Mouse (Mus musculus): ENCODE results near the gene St6galnac3. TPM values are rescaled to one million over a fixed set of nuclear protein-coding genes. Genes with fewer than 3 reads are reported as not detected.
"Not testable (repeated sequence)": the region's sequence is repeated elsewhere in the genome, so short reads cannot be mapped to it uniquely, and the experiment has no call there.

Gene St6galnac3
- polyA plus RNA-seq, 1 experiment from 2014 or later: 34.1 TPM

GRCm38 (mm10) chr3:153394751-153395150 is 330.2 kb downstream of the St6galnac3 start:
- ATAC-seq (ENCODE audit: insufficient read depth): no peak
- no peaks in the 10 kb centered on the region; the same call in 1 of the 2 replicates for H3K9me3 ChIP-seq (ENCODE audit: low read depth, low read length)
- H3K27me3 ChIP-seq (ENCODE audit: insufficient read depth, low read length): no peaks in the 10 kb centered on the region
- no peak for TF ChIP-seq CTCF (IDR thresholded peaks at IDR 0.05; ENCODE audit: low read depth)
- H3K4me3 ChIP-seq (ENCODE audit: low read depth, low read length): no peak overlapping the region
- H3K4me1 ChIP-seq (ENCODE audit: insufficient read depth): no peaks in the 10 kb centered on the region
- H3K36me3 ChIP-seq (ENCODE audit: insufficient read depth): no peaks in the 10 kb centered on the region
- H3K27ac ChIP-seq (ENCODE audit: low read depth): no peak overlapping the region
- H3K9ac ChIP-seq: no peak overlapping the region
- DNase-seq: no peak
- 70% methylated on average over 4 of the region's 4 CpGs for WGBS
- no peak overlapping the region for H3K4me2 ChIP-seq

DNA sequence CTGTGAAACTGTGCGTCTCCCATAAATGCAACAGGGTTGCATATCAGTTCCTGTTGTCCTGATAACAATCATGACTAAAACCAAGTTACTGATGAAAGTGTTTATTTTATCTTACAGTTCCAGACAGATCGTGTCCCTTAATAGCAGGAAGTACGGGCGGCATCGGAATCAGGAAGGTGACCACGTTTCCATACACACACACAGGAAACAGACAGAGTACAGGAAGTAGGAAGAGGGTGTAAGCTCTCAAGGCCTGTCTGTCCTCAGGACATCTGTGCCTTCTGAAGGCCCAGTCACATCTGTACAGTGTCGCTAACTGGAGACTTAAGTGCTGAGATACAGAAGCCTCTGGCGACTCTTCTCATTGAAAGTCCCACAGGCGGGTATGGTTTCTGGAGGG is 330.8 kb downstream of the St6galnac3 start:
- Histone ChIP-seq H3K36me3 (ENCODE audit: insufficient read depth) (no peaks in the 10 kb centered on the region), H3K27me3 (ENCODE audit: insufficient read depth, low read length) (no peaks in the 10 kb centered on the region), H3K4me3 (ENCODE audit: low read depth, low read length) (no peak overlapping the region), H3K9ac (no peak overlapping the region), H3K27ac (ENCODE audit: low read depth) (no peak overlapping the region), H3K4me2 (no peak overlapping the region), H3K9me3 (ENCODE audit: low read depth, low read length) (no peaks in the 10 kb centered on the region; the same call in 1 of the 2 replicates), H3K4me1 (ENCODE audit: insufficient read depth) (no peaks in the 10 kb centered on the region)
- DNase-seq (peak; percentile 32), ATAC-seq (ENCODE audit: insufficient read depth) (peak; percentile 56; the same call in 1 of the 2 replicates)
- TF ChIP-seq CTCF (IDR thresholded peaks at IDR 0.05; ENCODE audit: low read depth): no peak
- WGBS: 70% methylated on average over 9 of the region's 9 CpGs

GRCm38 (mm10) chr3:153391451-153391850 is 333.5 kb downstream of the St6galnac3 start:
- 88% methylated on average over 1 of the region's 1 CpGs for WGBS
- not testable (repeated sequence) for H3K4me3 ChIP-seq (ENCODE audit: low read depth, low read length); H3K4me2 ChIP-seq; H3K27me3 ChIP-seq (ENCODE audit: insufficient read depth, low read length); H3K9ac ChIP-seq; DNase-seq; ATAC-seq (ENCODE audit: insufficient read depth); H3K36me3 ChIP-seq (ENCODE audit: insufficient read depth); H3K27ac ChIP-seq (ENCODE audit: low read depth); H3K9me3 ChIP-seq (ENCODE audit: low read depth, low read length); H3K4me1 ChIP-seq (ENCODE audit: insufficient read depth)

GRCm38 (mm10) chr3:153384651-153385050 is 340.3 kb downstream of the St6galnac3 start:
- not testable (repeated sequence) for H3K27ac ChIP-seq (ENCODE audit: low read depth); H3K36me3 ChIP-seq (ENCODE audit: insufficient read depth); H3K4me3 ChIP-seq (ENCODE audit: low read depth, low read length); H3K27me3 ChIP-seq (ENCODE audit: insufficient read depth, low read length); H3K4me1 ChIP-seq (ENCODE audit: insufficient read depth); DNase-seq; H3K9ac ChIP-seq; H3K9me3 ChIP-seq (ENCODE audit: low read depth, low read length); ATAC-seq (ENCODE audit: insufficient read depth); H3K4me2 ChIP-seq
- 84% methylated on average over 5 of the region's 5 CpGs for WGBS

DNA sequence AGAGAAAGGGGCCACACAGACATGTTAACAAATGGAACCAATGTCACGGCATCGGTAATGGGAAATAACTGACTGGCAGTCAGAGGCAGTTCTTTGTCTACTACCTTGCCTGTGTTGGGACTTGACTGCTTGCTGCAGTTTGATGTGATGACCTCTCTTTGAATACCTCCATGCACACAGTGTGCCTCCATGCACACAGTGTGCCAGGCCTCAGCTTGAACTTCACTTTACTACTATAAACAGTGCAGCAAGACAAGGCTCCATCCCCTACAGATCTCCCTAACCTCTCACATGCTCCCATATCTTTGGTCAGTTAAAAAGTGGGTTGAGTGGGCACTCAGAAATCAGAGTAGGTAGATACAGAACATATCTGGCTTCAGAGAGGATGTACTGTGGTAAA is 341.3 kb downstream of the St6galnac3 start:
- no peaks in the 10 kb centered on the region for H3K9me3 ChIP-seq (ENCODE audit: low read depth, low read length)
- H3K4me3 ChIP-seq (ENCODE audit: low read depth, low read length): no peak overlapping the region
- H3K4me1 ChIP-seq (ENCODE audit: insufficient read depth): no peaks in the 10 kb centered on the region
- no peak for TF ChIP-seq CTCF (IDR thresholded peaks at IDR 0.05; ENCODE audit: low read depth)
- ATAC-seq (ENCODE audit: insufficient read depth): no peak
- H3K27ac ChIP-seq (ENCODE audit: low read depth): no peak overlapping the region
- DNase-seq: no peak
- no peaks in the 10 kb centered on the region for H3K36me3 ChIP-seq (ENCODE audit: insufficient read depth)
- no peaks in the 10 kb centered on the region for H3K27me3 ChIP-seq (ENCODE audit: insufficient read depth, low read length)
- 93% methylated on average over 2 of the region's 2 CpGs for WGBS
- no peak overlapping the region for H3K4me2 ChIP-seq
- no peak overlapping the region for H3K9ac ChIP-seq

GRCm38 (mm10) chr3:153365057-153365755 is 359.8 kb downstream of the St6galnac3 start:
- H3K27me3 ChIP-seq (ENCODE audit: insufficient read depth, low read length): no peaks in the 10 kb centered on the region
- no peak for DNase-seq
- H3K27ac ChIP-seq (ENCODE audit: low read depth): no peak overlapping the region
- WGBS: 81% methylated on average over 10 of the region's 10 CpGs
- H3K9ac ChIP-seq: no peak overlapping the region
- TF ChIP-seq CTCF (IDR thresholded peaks at IDR 0.05; ENCODE audit: low read depth): no peak
- no peaks in the 10 kb centered on the region for H3K4me1 ChIP-seq (ENCODE audit: insufficient read depth)
- H3K36me3 ChIP-seq (ENCODE audit: insufficient read depth): no peaks in the 10 kb centered on the region
- H3K4me3 ChIP-seq (ENCODE audit: low read depth, low read length): no peak overlapping the region
- ATAC-seq (ENCODE audit: insufficient read depth): no peak
- H3K9me3 ChIP-seq (ENCODE audit: low read depth, low read length): no peaks in the 10 kb centered on the region
- no peak overlapping the region for H3K4me2 ChIP-seq

GRCm38 (mm10) chr3:153364366-153364765 is 360.6 kb downstream of the St6galnac3 start:
- H3K4me3 ChIP-seq (ENCODE audit: low read depth, low read length): no peak overlapping the region
- H3K36me3 ChIP-seq (ENCODE audit: insufficient read depth): no peaks in the 10 kb centered on the region
- no peak overlapping the region for H3K9ac ChIP-seq
- no peak for ATAC-seq (ENCODE audit: insufficient read depth)
- no peak for TF ChIP-seq CTCF (IDR thresholded peaks at IDR 0.05; ENCODE audit: low read depth)
- no peak overlapping the region for H3K27ac ChIP-seq (ENCODE audit: low read depth)
- WGBS: 83% methylated on average over 3 of the region's 3 CpGs
- H3K4me1 ChIP-seq (ENCODE audit: insufficient read depth): no peaks in the 10 kb centered on the region
- no peaks in the 10 kb centered on the region for H3K9me3 ChIP-seq (ENCODE audit: low read depth, low read length)
- no peak overlapping the region for H3K4me2 ChIP-seq
- no peaks in the 10 kb centered on the region for H3K27me3 ChIP-seq (ENCODE audit: insufficient read depth, low read length)
- DNase-seq: no peak
